Mouse (Mus musculus) neural tube, embryonic 14.5 days (tissue): Measurements from ENCODE around the gene Hnrnpf. TPM values are rescaled to one million over a fixed set of nuclear protein-coding genes. Genes with fewer than 3 reads are reported as not detected.
"Not testable (repeated sequence)": the region's sequence is repeated elsewhere in the genome, so short reads cannot be mapped to it uniquely, and the experiment has no call there.

Source experiments
- ATAC-seq: fragments of 200-750 bp; cut with Nextera tagmentation; 2 replicates; pipeline ENCODE4 v1.8.0; 2017; ENCODE audit warnings: low read depth, mild to moderate bottlenecking, moderate TSS enrichment, moderate library complexity
- H3K27ac ChIP-seq: fragments of 300-500 bp; sonication (generic); 2 replicates; pipeline ENCODE4 v1.5.1; 2014; ENCODE audit warnings: low read depth, mild to moderate bottlenecking, control low read depth, low read length, moderate library complexity, mixed read lengths
- H3K27me3 ChIP-seq: fragments of 300-500 bp; sonication (generic); 2 replicates; pipeline ENCODE4 v1.6.1; 2014; ENCODE audit warnings: low read length; ENCODE audit not compliant: control insufficient read depth, insufficient read depth
- H3K36me3 ChIP-seq: fragments of 300-500 bp; sonication (generic); 2 replicates; pipeline ENCODE4 v1.6.1; 2014; ENCODE audit warnings: low read length, mixed read lengths; ENCODE audit not compliant: control insufficient read depth, insufficient read depth
- H3K4me1 ChIP-seq: fragments of 300-500 bp; sonication (generic); 2 replicates; pipeline ENCODE4 v1.6.1; 2014; ENCODE audit warnings: low read length; ENCODE audit not compliant: control insufficient read depth, insufficient read depth
- H3K4me2 ChIP-seq: fragments of 300-500 bp; sonication (generic); 2 replicates; pipeline ENCODE4 v1.6.1; 2014; ENCODE audit warnings: mild to moderate bottlenecking, low read depth, low read length, control low read depth
- H3K4me3 ChIP-seq: fragments of 300-500 bp; sonication (generic); 2 replicates; pipeline ENCODE4 v1.5.1; 2014; ENCODE audit warnings: low read depth, low read length, control low read depth, mixed read lengths
- H3K9ac ChIP-seq: fragments of 300-500 bp; sonication (generic); replicated peaks from 2 replicates; pipeline ENCODE4 v1.6.1; 2014; ENCODE audit warnings: low read depth, mild to moderate bottlenecking, control low read depth, low read length, mixed read lengths
- H3K9me3 ChIP-seq: fragments of 300-500 bp; sonication (generic); 2 replicates; pipeline ENCODE4 v1.6.1; 2016; ENCODE audit warnings: low read length; ENCODE audit not compliant: control insufficient read depth
- WGBS: fragments of 180-500 bp; shearing (Covaris S2); extraction: QIAGEN DNeasy Blood & Tissue Kit; methylation state at CpG from one replicate; pipeline ENCODE4 v1.1.7; 2014; 5-methylcytosine and 5-hydroxymethylcytosine counted together
- polyA plus RNA-seq: library from polyadenylated mRNA; unstranded; fragments of >200 nt; fragmentation: Nextera tagmentation; extraction: Ambion mirVana; gene quantifications from 2 replicates; pipeline ENCODE4 v1.2.1, GENCODE M21; 2014

Hnrnpf gene
- polyA plus RNA-seq, 1 experiment from 2014 or later = 187 TPM

DNA sequence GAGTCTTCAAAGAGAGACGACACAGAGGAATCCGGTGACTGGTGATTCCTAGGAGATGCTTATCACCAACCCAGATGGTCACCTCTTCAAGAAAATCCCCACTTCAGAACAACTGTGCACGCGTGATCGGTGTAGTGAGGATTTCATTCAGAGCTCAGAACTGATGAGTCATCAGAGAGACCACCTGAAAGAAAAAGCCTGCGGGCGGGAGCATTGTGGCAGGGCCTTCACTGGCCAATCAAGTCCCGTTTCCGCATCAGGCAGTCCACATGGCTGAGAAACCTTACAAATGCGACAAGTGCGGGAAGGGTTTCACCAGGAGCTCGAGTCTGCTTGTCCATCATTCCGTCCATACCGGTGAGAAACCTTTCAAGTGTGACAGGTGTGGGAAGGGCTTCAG lies 29.1 kb upstream of the Hnrnpf start:
- H3K9me3 ChIP-seq = no peaks in the 10 kb centered on the region
- no peak overlapping the region for H3K4me3 ChIP-seq
- H3K4me1 ChIP-seq = no peaks in the 10 kb centered on the region
- ATAC-seq = no peak
- no peak overlapping the region for H3K9ac ChIP-seq
- WGBS = 85% methylated on average over 14 of the region's 14 CpGs
- H3K27me3 ChIP-seq = no peaks in the 10 kb centered on the region
- no peak overlapping the region for H3K27ac ChIP-seq
- no peaks in the 10 kb centered on the region; the same call in 1 of the 2 replicates for H3K36me3 ChIP-seq
- H3K4me2 ChIP-seq = no peak overlapping the region

DNA sequence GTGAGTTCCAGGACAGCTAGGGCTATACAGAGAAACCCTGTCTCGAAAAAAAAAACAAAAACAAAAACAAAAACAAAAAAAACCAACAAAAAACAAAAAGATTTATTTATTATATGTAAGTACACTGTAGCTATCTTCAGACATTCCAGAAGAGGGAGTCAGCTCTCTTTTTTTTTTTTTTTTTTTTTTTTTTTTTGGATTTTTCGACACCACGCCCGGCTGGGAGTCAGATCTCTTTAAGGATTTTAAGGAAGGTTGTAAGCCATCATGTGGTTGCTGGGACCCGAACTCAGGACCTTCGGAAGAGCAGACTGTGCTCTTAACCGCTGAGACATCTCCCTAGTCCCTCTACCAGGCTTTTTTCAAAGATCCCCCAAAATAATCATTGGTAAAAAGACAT lies 26.7 kb upstream of the Hnrnpf start:
- not testable (repeated sequence) for H3K4me2 ChIP-seq, H3K36me3 ChIP-seq, H3K4me3 ChIP-seq, H3K27ac ChIP-seq, H3K4me1 ChIP-seq, H3K9ac ChIP-seq, H3K27me3 ChIP-seq, H3K9me3 ChIP-seq, ATAC-seq
- WGBS = 96% methylated on average over 7 of the region's 7 CpGs

DNA sequence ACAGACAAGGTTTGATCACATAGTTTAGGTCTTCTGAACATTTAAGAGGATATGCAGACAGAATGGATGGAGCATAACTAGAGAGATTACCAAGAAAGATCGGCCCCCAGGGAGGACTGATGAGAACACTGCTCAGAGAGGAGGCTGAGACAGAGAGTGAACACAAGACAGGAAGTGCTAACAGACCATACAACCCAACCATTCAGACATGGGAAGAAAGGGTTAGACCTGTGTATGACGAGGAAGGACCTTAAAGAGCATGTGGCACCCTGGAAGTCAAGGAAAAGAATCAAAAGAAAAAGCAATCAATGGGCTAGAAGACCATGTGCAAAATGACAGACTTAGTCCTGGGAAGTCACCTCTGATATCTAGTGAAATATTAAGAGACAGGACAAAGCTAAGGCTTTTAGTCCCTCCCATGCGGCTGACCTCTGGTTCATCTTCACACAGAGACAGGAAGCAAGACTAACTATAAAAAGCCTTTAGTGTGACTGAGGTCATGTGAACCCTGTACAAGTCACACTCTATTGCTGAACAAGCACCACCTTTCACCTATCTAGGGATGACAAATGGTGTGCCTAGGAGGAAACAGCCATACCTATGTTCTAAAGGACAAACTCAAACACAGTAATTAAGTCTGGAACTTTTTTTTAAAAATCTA lies 25.4 kb upstream of the Hnrnpf start:
- ATAC-seq = no peak
- H3K4me1 ChIP-seq = peaks cover 4% of the 10 kb centered on the region; the same call in 1 of the 2 replicates
- H3K27ac ChIP-seq = no peak overlapping the region
- H3K4me2 ChIP-seq = no peak overlapping the region
- no peak overlapping the region for H3K9ac ChIP-seq
- H3K36me3 ChIP-seq = no peaks in the 10 kb centered on the region; the same call in 1 of the 2 replicates
- WGBS = 81% methylated on average over 3 of the region's 3 CpGs
- H3K27me3 ChIP-seq = no peaks in the 10 kb centered on the region
- H3K9me3 ChIP-seq = no peaks in the 10 kb centered on the region
- no peak overlapping the region for H3K4me3 ChIP-seq

DNA sequence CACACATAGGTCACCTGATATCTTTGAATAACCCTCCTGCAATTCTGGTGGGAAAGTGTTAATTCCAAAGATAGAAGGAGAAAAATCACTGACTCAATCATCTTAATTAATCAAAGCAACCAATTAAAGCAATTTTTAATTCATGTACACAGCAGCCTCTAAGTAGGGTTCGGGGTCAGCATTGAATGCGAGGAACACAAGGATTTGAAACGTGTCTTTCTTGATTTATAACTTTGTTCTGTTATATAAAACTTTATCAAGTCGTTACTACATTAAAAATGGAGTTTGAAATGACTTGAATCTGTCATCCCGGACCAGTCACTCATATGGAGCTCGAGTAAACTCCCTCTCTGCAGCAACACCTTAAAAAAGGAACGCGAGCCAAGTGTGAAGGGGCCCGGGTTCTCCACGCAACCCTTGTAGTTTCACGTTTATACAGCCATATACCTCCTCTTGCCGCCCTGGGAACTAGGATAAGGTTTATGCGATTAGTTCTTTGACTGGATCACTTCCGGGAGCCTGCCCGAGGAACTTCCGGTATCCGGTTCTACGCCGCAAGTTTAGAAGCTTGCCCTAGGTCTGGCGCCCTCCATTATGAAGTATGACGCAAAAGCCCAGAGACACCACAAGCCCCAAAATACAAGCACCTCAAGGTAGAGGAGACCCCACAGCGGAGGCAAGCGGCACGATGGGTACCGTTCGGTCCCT lies 21.3 kb upstream of the Hnrnpf start:
- Histone ChIP-seq H3K36me3 (no peaks in the 10 kb centered on the region), H3K4me3 (peak overlapping the region; percentile 52), H3K9me3 (no peaks in the 10 kb centered on the region), H3K4me1 (peaks cover 9% of the 10 kb centered on the region; the same call in 1 of the 2 replicates), H3K27ac (peak overlapping the region; percentile 98), H3K27me3 (no peaks in the 10 kb centered on the region), H3K4me2 (peak overlapping the region; percentile 79), H3K9ac (peak overlapping the region; percentile 62)
- peak; percentile 90 for ATAC-seq
- WGBS = 12% methylated on average over 26 of the region's 26 CpGs

DNA sequence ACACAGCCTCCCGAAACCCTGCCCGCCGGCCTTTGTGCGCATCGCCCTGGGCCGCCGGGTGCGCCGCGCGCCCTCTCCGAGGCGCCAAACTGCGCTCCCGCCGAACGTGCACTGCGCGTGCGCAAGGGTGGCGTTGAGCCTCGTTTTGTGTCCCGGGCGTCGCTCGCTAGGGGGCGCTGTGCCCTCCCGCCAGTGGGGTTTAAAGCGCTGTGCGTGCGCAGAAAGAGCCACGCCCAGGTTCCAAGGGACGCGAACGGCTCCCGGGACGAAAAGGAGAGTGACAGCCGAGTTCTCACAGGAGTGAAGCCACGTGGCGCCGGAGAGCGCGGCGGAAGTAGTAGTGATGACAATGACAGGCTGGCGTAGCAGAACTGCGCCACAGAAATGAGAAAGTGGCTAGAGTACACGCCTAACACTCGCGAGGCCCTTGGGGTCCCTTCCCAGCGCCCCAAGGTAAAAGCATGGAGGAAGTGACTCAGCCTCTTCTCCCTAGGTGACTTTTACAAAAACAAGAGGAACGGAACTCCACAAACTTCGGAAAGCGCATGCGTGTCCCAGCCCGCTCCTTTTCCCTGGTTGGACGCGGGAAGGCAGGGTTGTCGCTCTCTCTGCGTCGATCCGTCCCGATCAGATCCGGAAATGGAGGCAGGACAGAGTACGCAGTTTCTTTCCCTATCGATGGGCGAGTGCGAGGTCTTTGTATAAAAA lies 20.6 kb upstream of the Hnrnpf start:
- Histone ChIP-seq H3K36me3 (no peaks in the 10 kb centered on the region), H3K9ac (peak overlapping the region; percentile 62), H3K9me3 (no peaks in the 10 kb centered on the region), H3K27ac (peak overlapping the region; percentile 98), H3K4me3 (peak overlapping the region; percentile 52), H3K4me1 (peaks cover 9% of the 10 kb centered on the region; the same call in 1 of the 2 replicates), H3K27me3 (no peaks in the 10 kb centered on the region), H3K4me2 (peak overlapping the region; percentile 79)
- under 1% methylated on average over 67 of the region's 67 CpGs for WGBS
- peak; percentile 94 for ATAC-seq

DNA sequence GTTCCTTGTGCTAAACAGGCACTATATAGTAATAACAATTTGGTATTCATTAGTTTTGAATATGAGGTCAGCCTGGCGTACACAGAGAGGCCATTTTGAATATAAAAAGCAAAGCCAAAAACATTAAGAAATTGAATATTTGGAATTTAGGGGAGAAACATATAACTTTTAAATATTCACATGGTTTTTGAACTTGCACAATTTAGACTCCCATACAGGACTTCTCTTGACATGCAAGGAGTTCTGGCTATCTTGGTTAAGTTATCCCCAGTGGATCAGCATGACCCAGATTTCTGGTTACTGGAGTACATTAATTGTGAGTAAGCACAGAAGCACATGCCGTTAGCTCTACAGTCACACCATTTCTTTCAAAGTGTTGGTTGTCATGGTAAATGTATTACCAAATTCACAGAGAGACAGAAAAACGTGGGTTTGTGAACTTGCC lies 19.7 kb upstream of the Hnrnpf start:
- no peaks in the 10 kb centered on the region for H3K27me3 ChIP-seq
- peaks cover 9% of the 10 kb centered on the region; the same call in 1 of the 2 replicates for H3K4me1 ChIP-seq
- peak overlapping the region; percentile 79 for H3K4me2 ChIP-seq
- H3K9ac ChIP-seq = peak overlapping the region; percentile 62; the same call in 1 of the 2 replicates
- no peaks in the 10 kb centered on the region for H3K36me3 ChIP-seq
- WGBS = 26% methylated on average over 3 of the region's 3 CpGs
- peak overlapping the region; percentile 98; the same call in 1 of the 2 replicates for H3K27ac ChIP-seq
- no peaks in the 10 kb centered on the region for H3K9me3 ChIP-seq
- ATAC-seq = no peak
- peak overlapping the region; percentile 52 for H3K4me3 ChIP-seq

DNA sequence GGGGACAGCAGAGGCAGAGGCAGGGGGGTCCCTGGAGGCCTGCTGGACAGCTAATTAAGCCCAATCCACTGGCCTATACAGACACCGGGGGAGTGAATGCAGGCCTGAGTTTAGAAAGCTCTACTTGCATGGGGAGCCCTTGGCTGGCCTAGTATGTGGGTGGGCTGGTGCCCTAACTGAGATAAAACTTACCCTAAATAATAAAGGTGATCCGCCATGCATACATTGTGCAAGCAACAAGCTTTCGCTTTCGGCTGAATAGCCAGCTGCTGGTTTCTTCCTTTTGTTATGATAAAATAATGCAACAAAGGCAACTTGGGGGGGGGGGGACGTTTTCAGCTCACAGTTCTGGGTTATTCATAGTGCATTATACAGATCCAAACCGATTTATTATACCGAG lies 18.9 kb upstream of the Hnrnpf start:
- H3K4me2 ChIP-seq = no peak overlapping the region
- WGBS = 32% methylated on average over 7 of the region's 7 CpGs

DNA sequence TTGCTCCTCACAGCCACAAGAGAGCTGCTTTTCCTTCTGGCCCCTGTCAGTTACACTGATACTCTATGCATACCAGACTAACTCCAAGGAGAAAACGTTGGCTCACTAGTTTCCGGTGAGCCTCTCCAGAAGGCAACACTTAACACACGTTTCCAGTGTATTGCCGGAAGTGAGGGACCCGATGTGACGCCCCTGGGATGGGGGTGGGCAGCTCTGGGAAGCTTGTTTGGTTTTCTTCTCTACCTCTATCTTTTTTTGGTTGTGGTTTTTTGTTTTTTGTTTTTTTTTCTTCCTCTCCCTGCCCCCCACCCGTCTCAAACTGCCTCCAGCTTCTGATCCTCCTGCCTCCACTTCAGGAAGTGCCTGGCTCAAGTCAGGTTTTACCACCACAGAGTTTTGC lies 18.1 kb upstream of the Hnrnpf start:
- Histone ChIP-seq H3K27me3 (no peaks in the 10 kb centered on the region), H3K27ac (no peak overlapping the region), H3K9ac (no peak overlapping the region), H3K4me1 (peaks cover 9% of the 10 kb centered on the region; the same call in 1 of the 2 replicates), H3K9me3 (no peaks in the 10 kb centered on the region), H3K4me3 (no peak overlapping the region), H3K36me3 (no peaks in the 10 kb centered on the region), H3K4me2 (no peak overlapping the region)
- WGBS = 80% methylated on average over 7 of the region's 7 CpGs
- no peak for ATAC-seq

More for the DNA sequence above, 18.9 kb upstream of the Hnrnpf start:
- Histone ChIP-seq H3K4me1 (peaks cover 9% of the 10 kb centered on the region; the same call in 1 of the 2 replicates), H3K9ac (no peak overlapping the region), H3K27me3 (no peaks in the 10 kb centered on the region), H3K27ac (no peak overlapping the region), H3K4me3 (no peak overlapping the region), H3K36me3 (no peaks in the 10 kb centered on the region), H3K9me3 (no peaks in the 10 kb centered on the region)
- no peak for ATAC-seq
